Mouse (Mus musculus) adrenal gland, adult (tissue): ENCODE results near the gene H2-M10.1.
"Not testable (repeated sequence)": the region's sequence is repeated elsewhere in the genome, so short reads cannot be mapped to it uniquely, and the experiment has no call there.

Experiments used
- DNase-seq, 2 experiments: peaks; one replicate each; pipeline ENCODE4 v3.0.0; 2022 to 2023; ENCODE audit warnings: low spot score in 1 of 2; ENCODE audit not compliant: inconsistent age in 2 of 2

The H2-M10.1 gene

GRCm38 (mm10) chr17:36326055-36326454, at the start of gene H2-M10.1:
TSS of gene H2-M10.1 (minus strand) at chr17:36326155.
- no peak for DNase-seq

- not testable (repeated sequence) for DNase-seq
Observed at GRCm38 (mm10) chr17:36368317-36368716, 42.4 kb upstream of the H2-M10.1 start, which contains the start of gene H2-M10.3. TSS of gene H2-M10.3 (minus strand) at chr17:36368417.

DNA sequence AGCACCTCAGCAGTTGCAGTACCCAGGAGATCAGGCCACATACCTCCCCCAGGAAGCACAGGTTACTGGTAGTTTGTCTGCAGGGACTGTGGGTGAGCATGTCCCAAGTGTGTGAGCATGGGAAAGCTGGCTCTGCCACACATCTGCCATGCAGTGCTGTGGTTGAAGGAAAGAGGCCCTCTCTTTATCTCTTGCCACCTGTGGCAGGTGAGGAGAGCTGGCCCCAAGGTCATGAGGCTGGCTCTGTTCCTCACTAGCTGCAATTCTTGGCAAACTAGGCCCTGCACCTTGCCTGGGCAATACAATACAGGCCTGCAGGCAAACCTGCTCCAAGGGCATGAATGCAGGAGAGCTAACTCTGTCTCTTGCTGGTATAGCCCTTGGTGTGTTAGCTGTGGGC, 36.4 kb upstream of the H2-M10.1 start:
- DNase-seq: not testable (repeated sequence)

GRCm38 (mm10) chr17:36357512-36357911, 31.6 kb upstream of the H2-M10.1 start:
- peak in 1 of 2 experiments; percentile 77 for DNase-seq

GRCm38 (mm10) chr17:36355763-36356162, 29.8 kb upstream of the H2-M10.1 start:
- DNase-seq: no peak

- DNase-seq: peak; percentile 50 to 84
Observed at GRCm38 (mm10) chr17:36355343-36355742, 29.4 kb upstream of the H2-M10.1 start.

DNA sequence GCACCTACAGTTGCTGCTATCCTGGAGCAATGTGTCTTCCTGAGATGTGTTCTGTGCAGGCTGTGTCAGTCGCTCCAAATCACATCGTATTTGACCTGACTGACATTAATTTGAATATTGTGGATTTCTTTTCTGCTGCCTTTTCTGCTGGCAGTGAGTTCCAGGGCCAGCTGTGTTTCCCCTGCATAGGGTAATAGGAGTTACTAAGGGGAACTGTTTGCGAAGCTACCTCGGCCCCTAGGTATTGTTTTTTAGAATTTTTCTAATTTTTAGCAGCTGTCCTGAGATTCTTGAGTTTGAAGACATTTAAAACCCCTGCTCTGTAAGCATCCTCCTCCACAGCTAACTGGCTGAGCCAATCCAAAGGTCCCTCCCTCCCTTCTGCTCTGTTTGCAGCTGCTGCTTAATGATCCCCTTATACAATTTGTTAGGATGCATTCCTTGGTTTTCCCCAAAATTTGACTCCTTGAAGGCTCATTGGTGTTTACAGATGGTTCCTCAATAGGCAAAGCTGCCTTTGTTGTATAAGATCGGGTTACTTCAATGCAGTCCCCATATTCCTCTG, 10.2 kb downstream of the H2-M10.1 start:
- no peak for DNase-seq

- DNase-seq: peak; percentile 62 to 87
Observed at GRCm38 (mm10) chr17:36315041-36315688, 10.8 kb downstream of the H2-M10.1 start.

GRCm38 (mm10) chr17:36314511-36314910, 11.4 kb downstream of the H2-M10.1 start:
- peak; percentile 15 to 50 for DNase-seq

- no peak for DNase-seq
Observed at GRCm38 (mm10) chr17:36309293-36309692, 16.7 kb downstream of the H2-M10.1 start.

DNA sequence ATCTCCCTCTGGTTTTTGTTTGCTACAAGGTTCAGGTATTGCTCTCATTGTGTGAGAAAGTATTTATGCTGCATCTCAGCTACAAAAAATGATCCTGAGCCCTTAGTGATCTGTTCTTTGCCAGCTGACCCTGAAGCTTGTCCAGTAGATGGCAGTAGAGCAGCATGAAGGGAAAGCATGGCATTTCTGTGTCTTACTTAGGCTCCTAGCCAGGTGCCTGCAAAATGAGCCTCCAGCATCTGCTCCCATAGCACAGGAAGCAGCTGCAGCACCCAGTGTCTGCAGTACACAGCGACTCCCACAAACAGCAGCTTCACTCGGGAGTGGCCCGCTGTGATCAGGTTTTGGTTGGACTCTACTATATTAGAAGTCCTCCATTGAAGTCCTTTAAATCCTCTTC, 17.1 kb downstream of the H2-M10.1 start:
- DNase-seq: peak; percentile 64 to 91

DNA sequence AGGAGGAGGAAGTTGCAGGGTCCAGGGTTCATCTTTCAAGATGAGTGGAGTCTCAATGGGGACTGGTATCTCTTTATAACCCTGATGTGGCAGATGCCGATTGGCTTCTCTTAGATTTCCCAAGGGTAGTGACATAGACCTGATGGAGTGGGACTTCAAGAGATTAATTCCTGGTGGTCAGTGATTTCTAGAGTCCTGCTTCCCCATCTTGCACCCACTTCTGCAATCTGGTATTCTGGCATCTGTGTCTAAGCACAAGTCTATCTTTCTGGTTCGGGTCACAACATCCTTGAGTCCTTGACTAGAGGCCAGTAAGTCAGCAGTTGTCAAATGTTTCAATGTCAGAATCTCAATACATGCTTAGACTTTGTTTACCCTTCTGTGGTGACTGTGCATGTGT, 39.6 kb downstream of the H2-M10.1 start, which contains the start of gene H2-M10.2:
TSS of gene H2-M10.2 (minus strand) at position 101 of the 400 bp plus-strand sequence.
- no peak for DNase-seq

DNA sequence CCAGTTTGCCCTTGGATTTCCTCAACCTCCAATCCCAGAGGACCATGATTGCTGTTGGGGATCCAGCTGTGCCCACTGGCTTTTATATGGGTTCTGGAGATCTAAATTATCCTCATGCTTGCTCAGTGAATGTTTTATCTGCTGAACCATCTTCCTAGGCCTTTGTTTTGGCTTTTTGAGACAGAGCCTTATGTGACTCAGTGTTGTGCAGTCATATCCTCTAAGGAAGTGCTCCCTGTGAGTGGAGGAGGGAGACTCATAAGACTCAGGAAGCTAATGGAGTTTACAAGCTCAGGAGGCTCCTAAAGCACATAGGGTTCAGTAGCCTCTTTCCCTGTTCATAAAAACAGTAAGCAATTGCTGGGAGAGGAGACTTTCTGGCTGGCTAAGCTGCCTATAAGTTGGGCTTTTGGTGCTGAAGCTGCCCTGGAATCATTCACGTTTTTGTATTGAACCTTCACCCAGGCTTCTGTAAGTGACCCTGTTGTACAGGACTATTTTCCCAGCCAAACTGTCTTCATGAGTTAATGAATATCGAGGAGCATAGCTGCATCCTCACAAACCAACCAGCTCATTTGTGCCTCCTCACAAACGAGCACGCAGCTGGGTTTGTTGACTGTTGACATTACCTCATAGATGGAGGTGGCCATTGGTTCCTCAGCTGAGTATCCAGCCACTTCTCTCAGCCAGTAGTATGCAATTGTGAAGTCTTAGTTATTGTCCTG, 44.3 kb downstream of the H2-M10.1 start:
- no peak for DNase-seq

- DNase-seq: no peak
Observed at GRCm38 (mm10) chr17:36274776-36275175, 51.2 kb downstream of the H2-M10.1 start.

GRCm38 (mm10) chr17:36273796-36274195, 52.2 kb downstream of the H2-M10.1 start:
- DNase-seq: no peak
